Mouse (Mus musculus) bone marrow, adult 2 months (tissue): ENCODE measurements at regions not wholly inside any gene's neighbourhood (a gene's known extent, or its start where the extent isn't known, plus 50 kb on each side); places are given as distances from the start of the nearest gene placed in this dataset.

Experiments
- H3K27ac ChIP-seq: fragments of 200-500 bp; 2 replicates; pipeline ENCODE4 v1.5.1; 2012; ENCODE audit warnings: low read depth, mild to moderate bottlenecking, control low read depth, inconsistent platforms, low read length; ENCODE audit not compliant: control insufficient read depth, poor library complexity, insufficient read depth
- H3K4me1 ChIP-seq: fragments of 200-500 bp; 2 replicates; pipeline ENCODE4 v1.6.1; 2011; ENCODE audit warnings: low read length; ENCODE audit not compliant: control insufficient read depth, insufficient read depth
- H3K4me3 ChIP-seq: fragments of 200-500 bp; replicated peaks from 2 replicates; pipeline ENCODE3; 2011; ENCODE audit warnings: mild to moderate bottlenecking, low read depth, low read length, control low read depth; ENCODE audit not compliant: control insufficient read depth
- CTCF ChIP-seq: fragments of 200-500 bp; IDR thresholded peaks from 2 replicates; pipeline ENCODE4 v1.5.1; 2011; ENCODE audit warnings: low read length, control low read depth; ENCODE audit not compliant: control insufficient read depth, insufficient read depth
- POLR2A ChIP-seq: fragments of 200-500 bp; IDR thresholded peaks from 2 replicates; pipeline ENCODE4 v1.6.1; 2011; ENCODE audit warnings: low read depth, mild to moderate bottlenecking, control low read depth, low read length, borderline replicate concordance; ENCODE audit not compliant: control insufficient read depth
- WGBS: fragments of 180-500 bp; shearing (Covaris S2); methylation state at CpG from one replicate; pipeline ENCODE4 v1.1.7; 2018; 5-methylcytosine and 5-hydroxymethylcytosine counted together

- Histone ChIP-seq H3K4me3 (no peak overlapping the region), H3K27ac (no peak overlapping the region), H3K4me1 (peaks cover 1% of the 10 kb centered on the region; the same call in 1 of the 2 replicates)
- 71% methylated on average over 11 of the region's 11 CpGs for WGBS
- no peak for TF ChIP-seq CTCF
- TF ChIP-seq POLR2A: no peak
Measured at GRCm38 (mm10) chr10:117909811-117910239, 64.0 kb upstream of the Rap1b start.

DNA sequence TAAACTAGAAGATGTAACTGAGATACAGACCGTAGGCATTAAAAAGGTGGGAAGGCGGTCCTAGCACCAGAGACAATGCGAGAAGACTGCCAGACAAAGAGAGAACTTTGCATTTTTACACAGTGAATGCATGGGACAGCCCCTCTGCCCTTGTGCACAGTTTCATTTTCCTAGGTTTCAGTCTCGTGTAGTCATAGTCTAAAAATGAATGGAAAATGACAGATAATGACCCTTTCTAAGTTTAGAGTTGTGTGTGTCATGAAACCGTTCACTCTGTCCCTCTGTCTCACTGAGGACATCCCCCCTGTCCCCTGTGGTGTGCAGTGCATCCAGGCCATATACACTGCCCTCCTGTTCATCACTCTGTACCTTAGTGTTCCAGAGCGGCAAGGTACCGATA, 64.6 kb upstream of the Rap1b start:
- H3K27ac ChIP-seq: no peak overlapping the region

DNA sequence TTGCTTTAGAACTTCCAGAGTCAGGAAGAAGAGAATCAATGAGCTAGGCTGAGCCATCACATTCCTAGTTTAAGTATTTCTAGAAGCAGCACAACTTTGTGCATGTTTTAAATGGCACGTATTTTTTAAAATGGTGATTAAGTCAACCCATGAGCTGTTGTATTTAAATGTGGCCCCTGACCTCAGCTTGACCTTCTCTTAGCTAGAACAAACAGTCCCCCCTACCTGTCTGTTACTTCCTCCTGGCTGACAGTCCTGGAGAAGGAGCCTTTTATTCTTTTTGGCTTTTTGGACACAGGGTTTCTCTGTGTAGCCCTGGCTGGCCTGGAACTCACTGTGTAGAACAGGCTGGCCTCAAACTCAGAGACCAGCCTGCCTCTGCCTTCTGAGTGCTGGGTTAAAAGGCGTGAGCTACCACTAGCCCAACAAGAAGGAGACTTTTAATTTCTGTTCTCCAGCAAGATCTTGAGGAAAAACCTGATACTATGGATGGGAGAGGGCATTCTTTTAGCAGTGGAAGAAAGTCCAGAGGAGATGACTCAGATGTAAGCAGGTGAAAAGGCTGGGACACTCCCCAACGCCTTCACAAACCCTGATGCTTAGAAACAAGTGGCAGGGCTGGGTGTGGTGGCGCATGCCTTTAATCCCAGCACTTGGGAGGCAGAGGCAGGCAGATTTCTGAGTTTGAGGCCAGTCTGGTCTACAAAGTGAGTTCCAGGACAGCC, 69.3 kb upstream of the Rap1b start:
- no peaks in the 10 kb centered on the region for H3K4me1 ChIP-seq
- 88% methylated on average over 4 of the region's 4 CpGs for WGBS
- no peak for TF ChIP-seq POLR2A
- no peak for TF ChIP-seq CTCF
- no peak overlapping the region for H3K4me3 ChIP-seq
- H3K27ac ChIP-seq: no peak overlapping the region

More for the DNA sequence above, 64.6 kb upstream of the Rap1b start:
- H3K4me1 ChIP-seq: peaks cover 1% of the 10 kb centered on the region; the same call in 1 of the 2 replicates
- no peak overlapping the region for H3K4me3 ChIP-seq
- WGBS: 78% methylated on average over 7 of the region's 7 CpGs
- TF ChIP-seq POLR2A: no peak
- TF ChIP-seq CTCF: no peak

GRCm38 (mm10) chr10:117916280-117916679, 70.4 kb upstream of the Rap1b start:
- no peak overlapping the region for H3K27ac ChIP-seq
- H3K4me1 ChIP-seq: no peaks in the 10 kb centered on the region; the same call in 1 of the 2 replicates
- H3K4me3 ChIP-seq: no peak overlapping the region
- TF ChIP-seq POLR2A: no peak
- no peak for TF ChIP-seq CTCF
- 57% methylated on average over 7 of the region's 7 CpGs for WGBS

DNA sequence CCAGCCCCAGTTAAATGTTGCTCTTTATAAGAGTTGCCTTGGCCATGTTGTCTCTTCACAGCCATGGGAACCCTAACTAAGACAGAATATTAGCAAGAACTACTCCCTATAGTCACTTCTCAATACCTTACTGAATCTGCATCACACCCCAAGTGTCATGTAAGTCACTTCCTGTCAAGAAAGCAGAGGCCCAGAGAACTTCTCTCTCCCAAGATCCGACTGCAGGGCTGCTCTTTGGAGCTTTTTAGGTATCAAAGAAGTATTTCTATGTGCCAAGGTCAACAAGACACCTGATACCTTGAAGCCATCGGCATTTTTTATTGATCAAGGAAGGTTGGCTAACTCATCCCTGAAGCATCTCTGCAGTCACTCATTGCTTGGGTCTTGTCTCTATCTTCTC, 72.0 kb upstream of the Rap1b start:
- H3K4me1 ChIP-seq: no peaks in the 10 kb centered on the region; the same call in 1 of the 2 replicates
- no peak overlapping the region for H3K4me3 ChIP-seq
- TF ChIP-seq POLR2A: no peak
- TF ChIP-seq CTCF: no peak
- H3K27ac ChIP-seq: no peak overlapping the region
- 54% methylated on average over 2 of the region's 2 CpGs for WGBS

DNA sequence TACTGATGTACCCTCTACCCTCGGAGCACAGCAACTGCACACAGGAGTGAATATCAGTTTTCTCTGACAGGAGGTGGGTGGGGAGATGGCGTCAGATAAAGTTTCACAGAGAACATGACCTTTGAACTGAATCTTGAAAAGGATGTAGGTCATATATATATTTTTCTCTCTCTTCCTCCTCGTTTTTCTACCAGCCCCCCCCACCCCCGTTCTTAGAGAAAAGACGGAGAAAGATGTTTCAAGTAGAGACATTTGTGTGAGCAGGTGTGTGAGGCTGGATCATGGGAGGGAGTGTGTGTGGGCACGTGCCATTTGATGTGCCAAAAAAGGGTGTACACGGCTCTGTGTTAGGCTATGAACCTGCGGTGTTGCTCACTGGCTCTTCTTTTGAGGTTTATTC, 72.8 kb upstream of the Rap1b start:
- 73% methylated on average over 8 of the region's 8 CpGs for WGBS
- TF ChIP-seq POLR2A (no peak), CTCF (no peak)
- Histone ChIP-seq H3K4me3 (no peak overlapping the region), H3K4me1 (no peaks in the 10 kb centered on the region; the same call in 1 of the 2 replicates), H3K27ac (no peak overlapping the region)

- no peak for TF ChIP-seq CTCF
- Histone ChIP-seq H3K4me1 (no peaks in the 10 kb centered on the region; the same call in 1 of the 2 replicates), H3K27ac (no peak overlapping the region), H3K4me3 (no peak overlapping the region)
- WGBS: 72% methylated on average over 7 of the region's 7 CpGs
Measured at GRCm38 (mm10) chr10:117919186-117919941, 73.5 kb upstream of the Rap1b start.

- no peaks in the 10 kb centered on the region; the same call in 1 of the 2 replicates for H3K4me1 ChIP-seq
- H3K27ac ChIP-seq: no peak overlapping the region
- WGBS: 85% methylated on average over 7 of the region's 7 CpGs
- no peak overlapping the region for H3K4me3 ChIP-seq
- TF ChIP-seq POLR2A (no peak), CTCF (no peak)
Measured at GRCm38 (mm10) chr10:117925186-117925585, 79.4 kb upstream of the Rap1b start.
